ENCODE assay signal across 8 mouse cellular contexts in genomic region chr3:95356701-95357449, GRCm38 (mm10). TPM values are rescaled to one million over a fixed set of nuclear protein-coding genes. Genes with fewer than 3 reads are reported as not detected.
DNase-seq lines count a peak whose midpoint lies in the region; ATAC-seq and TF ChIP-seq lines count a peak whose summit lies in the region.
"Not testable (repeated sequence)": the region's sequence is repeated elsewhere in the genome, so short reads cannot be mapped to it uniquely, and the experiment has no call there.

Setdb1 (minus strand) TSS chr3:95357202.

- peaks cover 26% of the 10 kb centered on the region for H3K36me3 ChIP-seq in G1E (replicated peaks)
- H3K36me3 ChIP-seq in forebrain, embryonic 16.5 days (ENCODE audit: control insufficient read depth, insufficient read depth) = not testable (repeated sequence)
- H3K36me3 ChIP-seq in lung, embryonic 14.5 days (ENCODE audit: insufficient read depth) = peaks cover 15% of the 10 kb centered on the region
- H3K36me3 ChIP-seq in thymus, adult 2 months (ENCODE audit: control insufficient read depth, insufficient read depth, low read length) = peaks cover 19% of the 10 kb centered on the region

- DNase-seq in G1E (ENCODE audit: low spot score) = peak; percentile 87
- DNase-seq in cerebellum, adult 18-20 months = peak; percentile 94 to 96
- DNase-seq in heart, postnatal 36 days = peak; percentile 93 to 96
- DNase-seq in layer of hippocampus, adult 2 months (ENCODE audit: low spot score in 2 of 2) = peak; percentile 95 to 96
- peak; percentile 99 for DNase-seq in lung, embryonic 14.5 days
- peak; percentile 96 for DNase-seq in thymus, adult 2 months

- H3K4me1 ChIP-seq in G1E (ENCODE audit: insufficient read depth, low read depth, low read length) = peaks cover 49% of the 10 kb centered on the region
- not testable (repeated sequence) for H3K4me1 ChIP-seq in forebrain, embryonic 16.5 days (replicated peaks; ENCODE audit: control insufficient read depth, insufficient read depth, low read length); lung, embryonic 14.5 days (ENCODE audit: insufficient read depth); olfactory bulb, adult 2 months (ENCODE audit: control insufficient read depth, insufficient read depth, low read length); thymus, adult 2 months (replicated peaks; ENCODE audit: control insufficient read depth, insufficient read depth, low read length)

- peak within 1 kb of the TSS; percentile 76 for H3K4me3 ChIP-seq in G1E (ENCODE audit: low read depth, low read length)
- H3K4me3 ChIP-seq in forebrain, embryonic 16.5 days (replicated peaks; ENCODE audit: low read length) = peak within 1 kb of the TSS; percentile 53
- H3K4me3 ChIP-seq in layer of hippocampus, adult 2 months = peak within 1 kb of the TSS; percentile 56
- H3K4me3 ChIP-seq in lung, embryonic 14.5 days (ENCODE audit: low read depth, low read length) = peak within 1 kb of the TSS; percentile 46
- peak within 1 kb of the TSS; percentile 68 for H3K4me3 ChIP-seq in olfactory bulb, adult 2 months (ENCODE audit: insufficient read depth, low read depth, low read length)
- H3K4me3 ChIP-seq in thymus, adult 2 months (ENCODE audit: control insufficient read depth, insufficient read depth, low read length) = peak within 1 kb of the TSS; percentile 47

- ATAC-seq in G1E (ENCODE audit: extremely low read depth, insufficient number of reproducible peaks, low FRiP score, poor library complexity, severe bottlenecking) = peak; percentile 78
- peak; percentile 97 for ATAC-seq in forebrain, embryonic 16.5 days
- ATAC-seq in lung, embryonic 14.5 days (ENCODE audit: insufficient read depth) = peak; percentile 96

- not testable (repeated sequence) for TF ChIP-seq POLR2A in olfactory bulb, adult 2 months (IDR thresholded peaks at IDR 0.05; ENCODE audit: insufficient read depth, low read depth, low read length); thymus, adult 2 months (IDR thresholded peaks at IDR 0.05; ENCODE audit: control insufficient read depth, extremely low read depth, insufficient read depth, low read length, poor library complexity)

- WGBS in forebrain, embryonic 16.5 days = under 1% methylated on average over 31 of the region's 57 CpGs
- WGBS in lung, embryonic 14.5 days = under 1% methylated on average over 29 of the region's 57 CpGs
- WGBS in olfactory bulb, adult 2 months = under 1% methylated on average over 38 of the region's 57 CpGs
- under 1% methylated on average over 33 of the region's 57 CpGs for WGBS in thymus, adult 2 months

- intact Hi-C loops in heart, postnatal 36 days (cut with DNase I) = not testable (repeated sequence)

- peaks cover 21% of the 10 kb centered on the region for H3K9me3 ChIP-seq in G1E (replicated peaks)
- not testable (repeated sequence) for H3K9me3 ChIP-seq in forebrain, embryonic 16.5 days (ENCODE audit: control insufficient read depth, low read length); lung, embryonic 14.5 days (ENCODE audit: low read depth, low read length)

- not testable (repeated sequence) for H3K27ac ChIP-seq in forebrain, embryonic 16.5 days (ENCODE audit: low read length); lung, embryonic 14.5 days (ENCODE audit: low read depth); olfactory bulb, adult 2 months (ENCODE audit: insufficient read depth, low read depth, low read length); thymus, adult 2 months (ENCODE audit: control insufficient read depth, insufficient read depth, low read length)
- peak within 1 kb of the TSS; percentile 14; the same call in 1 of the 2 replicates for H3K27ac ChIP-seq in layer of hippocampus, adult 2 months

- TF ChIP-seq CTCF in G1E (IDR thresholded peaks at IDR 0.05; ENCODE audit: low read depth, low read length); lung, embryonic 14.5 days (IDR thresholded peaks at IDR 0.05; ENCODE audit: low read depth); olfactory bulb, adult 2 months (IDR thresholded peaks at IDR 0.05; ENCODE audit: insufficient read depth, low read depth, low read length); thymus, adult 2 months (IDR thresholded peaks at IDR 0.05; ENCODE audit: borderline replicate concordance, control insufficient read depth, extremely low read depth, insufficient read depth, low read length, poor library complexity): not testable (repeated sequence)
- TF ChIP-seq CTCF in layer of hippocampus, adult 2 months (conservative IDR thresholded peaks at IDR 0.05) = 0 out of 2 replicates have a peak, but pooled peaks have one; percentile 22

- peak within 1 kb of the TSS; percentile 44 for H3K9ac ChIP-seq in forebrain, embryonic 16.5 days (replicated peaks; ENCODE audit: low read depth, low read length)
- peak within 1 kb of the TSS; percentile 52 for H3K9ac ChIP-seq in lung, embryonic 14.5 days

- H3K4me2 ChIP-seq in forebrain, embryonic 16.5 days (ENCODE audit: low read length) = peak within 1 kb of the TSS; percentile 47
- peak within 1 kb of the TSS; percentile 44 for H3K4me2 ChIP-seq in lung, embryonic 14.5 days

- not testable (repeated sequence) for H3K27me3 ChIP-seq in G1E (ENCODE audit: insufficient read depth, low read length); forebrain, embryonic 16.5 days (replicated peaks; ENCODE audit: control insufficient read depth, insufficient read depth, low read length); lung, embryonic 14.5 days (ENCODE audit: insufficient read depth, low read length); thymus, adult 2 months (ENCODE audit: control insufficient read depth, insufficient read depth, low read length)

RNA-seq across cellular contexts. Expression of gene Setdb1, which starts in this region (rescaled TPM):
- total RNA-seq in G1E (2014; fragmentation: Nextera tagmentation) (157 and 159 TPM in 2 replicates), G1E (2017) (120 and 128 TPM in 2 replicates)
- 66.1 and 72.8 TPM in 2 replicates for polyA plus RNA-seq in G1E (2012)
- polyA plus RNA-seq in forebrain, embryonic 16.5 days (2015; fragmentation: Nextera tagmentation; extraction: Ambion mirVana) = 52.6 and 53.9 TPM in 2 replicates
- total RNA-seq in heart, postnatal 36 days (2021) = 10 to 100 TPM; 12.6 to 13.8 TPM
- 10 to 100 TPM; 37.7 to 39.2 TPM for total RNA-seq in layer of hippocampus, adult 2 months (2021)
- polyA plus RNA-seq in lung, embryonic 14.5 days (2014; fragmentation: Nextera tagmentation; extraction: Ambion mirVana) = 50.7 and 52.0 TPM in 2 replicates
- polyA plus RNA-seq in olfactory bulb, adult 2 months (2012; ENCODE audit: insufficient read depth, insufficient read length, low replicate concordance, missing spikeins) = not detected in 2 replicates
- 30.7 and 31.8 TPM in 2 replicates for polyA plus RNA-seq in thymus, adult 2 months (2012; rRNA removed)
